Mouse (Mus musculus): Measurements from ENCODE around the gene Ptafr. TPM values are rescaled to one million over a fixed set of nuclear protein-coding genes. Genes with fewer than 3 reads are reported as not detected.

The Ptafr gene
- total RNA-seq, 2 experiments from 2014 or later: 1.4 to 1.7 TPM

- no peak for DNase-seq (ENCODE audit: low spot score in 2 of 2)
These were observed 47.5 kb downstream of the Ptafr start for GRCm38 (mm10) chr4:132611320-132611719.

- DNase-seq (ENCODE audit: low spot score in 2 of 2): peak; percentile 40 to 59
These were observed 54.0 kb downstream of the Ptafr start for GRCm38 (mm10) chr4:132617873-132618272.

GRCm38 (mm10) chr4:132618850-132619375, 55.0 kb downstream of the Ptafr start:
- DNase-seq (ENCODE audit: low spot score in 2 of 2): no peak

- no peak for DNase-seq (ENCODE audit: low spot score in 2 of 2)
These were observed 56.3 kb downstream of the Ptafr start for GRCm38 (mm10) chr4:132620134-132620533.

GRCm38 (mm10) chr4:132621287-132622068, 57.6 kb downstream of the Ptafr start:
- no peak for DNase-seq (ENCODE audit: low spot score in 2 of 2)

- DNase-seq (ENCODE audit: low spot score in 2 of 2): no peak
These were observed 60.3 kb downstream of the Ptafr start for GRCm38 (mm10) chr4:132624034-132624657.

- no peak for DNase-seq (ENCODE audit: low spot score in 2 of 2)
These were observed 65.0 kb downstream of the Ptafr start for GRCm38 (mm10) chr4:132628830-132629229.

Other genes with a start within 250 kb of the Ptafr start
- gene Trnau1ap, start 234.5 kb upstream of the Ptafr start, total RNA-seq (2021): 10 to 100 TPM; 24.3 to 26.2 TPM
- 10 to 100 TPM; 11.6 to 13.2 TPM for gene Rcc1, start 210.5 kb upstream of the Ptafr start, total RNA-seq (2021)
- gene Phactr4, start 141.6 kb upstream of the Ptafr start, total RNA-seq (2021): 10 to 100 TPM; 10.3 to 11.8 TPM
- gene Med18, start 100.1 kb upstream of the Ptafr start, total RNA-seq (2021): 10 to 100 TPM in 1 of 2 experiments, 1 to 10 TPM in 1; 9.7 to 10.7 TPM
- gene Sesn2, start 53.6 kb upstream of the Ptafr start, total RNA-seq (2021): 10 to 100 TPM; 10.6 to 11.4 TPM
- 100 to 1,000 TPM; 462 to 494 TPM for gene Atpif1, start 30.4 kb upstream of the Ptafr start, total RNA-seq (2021)
- gene Dnajc8, start 28.5 kb upstream of the Ptafr start, total RNA-seq (2021): 10 to 100 TPM; 85.4 to 90.8 TPM
- 10 to 100 TPM; 32.3 to 34.6 TPM for gene Eya3, start 74.9 kb downstream of the Ptafr start, total RNA-seq (2021)
- 1 to 10 TPM; 4.7 to 6.9 TPM for gene Xkr8, start 168.5 kb downstream of the Ptafr start, total RNA-seq (2021)
- 1 to 10 TPM; 5.8 to 6.1 TPM for gene Smpdl3b, start 193.2 kb downstream of the Ptafr start, total RNA-seq (2021)
- 10 to 100 TPM; 15.4 to 16.5 TPM for gene Rpa2, start 204.3 kb downstream of the Ptafr start, total RNA-seq (2021)
- gene Themis2, start 232.3 kb downstream of the Ptafr start, total RNA-seq (2021): under 1 TPM; 0.95 to 0.98 TPM